Mouse (Mus musculus): Measurements from ENCODE around the gene Gm42420.

DNA sequence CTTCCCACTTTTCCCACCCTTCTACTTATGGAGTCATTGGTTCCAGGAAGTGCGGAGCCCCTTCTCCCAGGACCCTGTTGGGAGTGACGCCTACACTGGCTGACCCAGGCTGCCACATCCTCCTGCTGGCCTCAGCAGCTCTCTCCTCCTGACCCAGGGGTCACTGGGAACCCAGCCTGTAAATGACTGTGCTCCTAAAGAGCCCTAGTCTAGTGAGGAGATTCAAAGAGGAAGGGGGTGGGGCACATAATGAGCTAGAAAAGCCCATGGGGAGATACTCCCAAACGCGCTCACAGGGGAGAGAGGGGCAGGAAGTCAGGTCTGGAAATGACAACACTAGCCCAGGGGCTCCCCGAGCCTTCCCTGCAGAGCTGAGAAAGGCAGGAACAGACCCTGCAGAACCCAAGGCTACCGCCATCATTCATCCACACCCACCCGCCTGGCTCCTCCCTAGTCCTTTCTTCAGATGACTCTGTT is 45.8 kb upstream of the Gm42420 start:
- no peak for TF ChIP-seq TAL1 (IDR thresholded peaks at IDR 0.05; ENCODE audit: low read length)
- TF ChIP-seq GATA1 (IDR thresholded peaks at IDR 0.05; ENCODE audit: low read length): no peak

All from erythroblast, embryonic 14.5 days (primary cell).